Mouse (Mus musculus): Measurements from ENCODE around the gene Lrrc49. TPM values are rescaled to one million over a fixed set of nuclear protein-coding genes. Genes with fewer than 3 reads are reported as not detected.

Lrrc49 gene
- total RNA-seq, 2 experiments from 2014 or later = 84.4 to 85.6 TPM

- intact Hi-C loops (cut with DNase I) = no loop called here
- no peak for DNase-seq (ENCODE audit: low spot score in 2 of 2)
Measured at GRCm38 (mm10) chr9:60608857-60609256, 79.1 kb downstream of the Lrrc49 start.

GRCm38 (mm10) chr9:60608086-60608485 is 79.9 kb downstream of the Lrrc49 start:
- no peak for DNase-seq (ENCODE audit: low spot score in 2 of 2)

GRCm38 (mm10) chr9:60604971-60605370 is 83.0 kb downstream of the Lrrc49 start:
- intact Hi-C loops (cut with DNase I) = no loop called here

More at GRCm38 (mm10) chr9:60608086-60608485, 79.9 kb downstream of the Lrrc49 start:
- intact Hi-C loops (cut with DNase I) = no loop called here

GRCm38 (mm10) chr9:60601936-60602335 is 86.0 kb downstream of the Lrrc49 start:
- intact Hi-C loops (cut with DNase I) = no loop called here
- DNase-seq (ENCODE audit: low spot score in 2 of 2) = no peak

More at GRCm38 (mm10) chr9:60604971-60605370, 83.0 kb downstream of the Lrrc49 start:
- no peak for DNase-seq (ENCODE audit: low spot score in 2 of 2)

GRCm38 (mm10) chr9:60600273-60600672 is 87.7 kb downstream of the Lrrc49 start:
- intact Hi-C loops (cut with DNase I) = no loop called here
- no peak for DNase-seq (ENCODE audit: low spot score in 2 of 2)

GRCm38 (mm10) chr9:60599489-60599888 is 88.5 kb downstream of the Lrrc49 start:
- intact Hi-C loops (cut with DNase I) = loop anchor here (5.0 kb wide), 1 partner anchor 352 kb away; no protein-coding TSS in a partner anchor

GRCm38 (mm10) chr9:60595406-60595805 is 92.6 kb downstream of the Lrrc49 start:
- intact Hi-C loops (cut with DNase I) = loop anchor here (5.0 kb wide), 1 partner anchor 348 kb away; no protein-coding TSS in a partner anchor

More at GRCm38 (mm10) chr9:60599489-60599888, 88.5 kb downstream of the Lrrc49 start:
- DNase-seq (ENCODE audit: low spot score in 2 of 2) = peak in 1 of 2 experiments; percentile 19

GRCm38 (mm10) chr9:60592974-60593373 is 95.0 kb downstream of the Lrrc49 start:
- DNase-seq (ENCODE audit: low spot score in 2 of 2) = peak; percentile 32 to 42
- intact Hi-C loops (cut with DNase I) = no loop called here

More at GRCm38 (mm10) chr9:60595406-60595805, 92.6 kb downstream of the Lrrc49 start:
- DNase-seq (ENCODE audit: low spot score in 2 of 2) = no peak

- no peak for DNase-seq (ENCODE audit: low spot score in 2 of 2)
- intact Hi-C loops (cut with DNase I) = no loop called here
Measured at GRCm38 (mm10) chr9:60592363-60592762, 95.6 kb downstream of the Lrrc49 start.

- intact Hi-C loops (cut with DNase I) = no loop called here
- no peak for DNase-seq (ENCODE audit: low spot score in 2 of 2)
Measured at GRCm38 (mm10) chr9:60590871-60591624, 96.9 kb downstream of the Lrrc49 start.

- no peak for DNase-seq (ENCODE audit: low spot score in 2 of 2)
- intact Hi-C loops (cut with DNase I) = no loop called here
Measured at GRCm38 (mm10) chr9:60588914-60589313, 99.0 kb downstream of the Lrrc49 start.

- no peak for DNase-seq (ENCODE audit: low spot score in 2 of 2)
- intact Hi-C loops (cut with DNase I) = no loop called here
Measured at GRCm38 (mm10) chr9:60586920-60587319, 101.0 kb downstream of the Lrrc49 start.

GRCm38 (mm10) chr9:60585206-60585605 is 102.8 kb downstream of the Lrrc49 start:
- DNase-seq (ENCODE audit: low spot score in 2 of 2) = no peak
- intact Hi-C loops (cut with DNase I) = no loop called here

- intact Hi-C loops (cut with DNase I) = no loop called here
- no peak for DNase-seq (ENCODE audit: low spot score in 2 of 2)
Measured at GRCm38 (mm10) chr9:60582553-60582952, 105.4 kb downstream of the Lrrc49 start.

GRCm38 (mm10) chr9:60573011-60573410 is 114.9 kb downstream of the Lrrc49 start:
- intact Hi-C loops (cut with DNase I) = no loop called here
- no peak for DNase-seq (ENCODE audit: low spot score in 2 of 2)

GRCm38 (mm10) chr9:60571725-60572124 is 116.2 kb downstream of the Lrrc49 start:
- intact Hi-C loops (cut with DNase I) = no loop called here
- no peak for DNase-seq (ENCODE audit: low spot score in 2 of 2)

- intact Hi-C loops (cut with DNase I) = no loop called here
- no peak for DNase-seq (ENCODE audit: low spot score in 2 of 2)
Measured at GRCm38 (mm10) chr9:60571041-60571440, 116.9 kb downstream of the Lrrc49 start.

GRCm38 (mm10) chr9:60569366-60569765 is 118.6 kb downstream of the Lrrc49 start:
- intact Hi-C loops (cut with DNase I) = no loop called here
- no peak for DNase-seq (ENCODE audit: low spot score in 2 of 2)

- intact Hi-C loops (cut with DNase I) = no loop called here
Measured at GRCm38 (mm10) chr9:60563809-60564208, 124.1 kb downstream of the Lrrc49 start.

GRCm38 (mm10) chr9:60562443-60563371 is 125.3 kb downstream of the Lrrc49 start:
- intact Hi-C loops (cut with DNase I) = no loop called here

More at GRCm38 (mm10) chr9:60563809-60564208, 124.1 kb downstream of the Lrrc49 start:
- DNase-seq (ENCODE audit: low spot score in 2 of 2) = no peak

More at GRCm38 (mm10) chr9:60562443-60563371, 125.3 kb downstream of the Lrrc49 start:
- DNase-seq (ENCODE audit: low spot score in 2 of 2) = no peak
